Mouse (Mus musculus) left cerebral cortex, adult 2 months (tissue): Measurements from ENCODE around the gene Mup5. TPM values are rescaled to one million over a fixed set of nuclear protein-coding genes. Genes with fewer than 3 reads are reported as not detected.
"Not testable (repeated sequence)": the region's sequence is repeated elsewhere in the genome, so short reads cannot be mapped to it uniquely, and the experiment has no call there.

ENCODE experiments used
- DNase-seq, 2 experiments: peaks; one replicate each; pipeline ENCODE4 v3.0.0; 2021 to 2022; ENCODE audit warnings: low spot score in 2 of 2, mixed read lengths in 1 of 2; ENCODE audit errors: extremely low spot score in 1 of 2
- H3K27ac ChIP-seq: fragments of 200-600 bp; 2 replicates; pipeline ENCODE4 v1.8.1; 2022
- H3K4me3 ChIP-seq: fragments of 200-600 bp; 2 replicates; pipeline ENCODE4 v1.8.1; 2022
- CTCF ChIP-seq: fragments of 200-600 bp; IDR thresholded peaks from 2 replicates; pipeline ENCODE4 v1.8.1; 2022; ENCODE audit warnings: antibody characterized with exemption, mild to moderate bottlenecking, moderate library complexity
- intact Hi-C: fragments of 180-260 bp; cut with DNase I; formaldehyde crosslinking; loops from one replicate; pipeline ENCODE4 v1.15.1; 2025
- long read RNA-seq, 2 experiments: library from polyadenylated mRNA; stranded (forward); transcript quantifications; one replicate each; pipeline ENCODE4 v2.0.0; 2021; ENCODE audit warnings: borderline mapping rate in 2 of 2
- total RNA-seq, 2 experiments: library from RNA; stranded (reverse); gene quantifications; 2 replicates each; pipeline ENCODE4 v1.2.3; 2021

Gene Mup5
- total RNA-seq = under 1 TPM; 0.63 to 0.77 TPM
- long read RNA-seq, experiment 1 = 0 reads
- long read RNA-seq, experiment 2 = 0 reads

- H3K27ac ChIP-seq = peak within 1 kb of the TSS; percentile 64
Measured at GRCm38 (mm10) chr4:61834952-61835708, at the start of gene Mup5. Mup5 (minus strand) TSS chr4:61835233.

GRCm38 (mm10) chr4:61858160-61858559 lies 23.1 kb upstream of the Mup5 start:
- peak; percentile 75 for TF ChIP-seq CTCF
- no peak overlapping the region for H3K4me3 ChIP-seq
- H3K27ac ChIP-seq = no peak overlapping the region
- intact Hi-C loops = no loop called here
- DNase-seq = peak in 1 of 2 experiments; percentile 34

More at GRCm38 (mm10) chr4:61834952-61835708, at the start of gene Mup5:
- no peak for TF ChIP-seq CTCF
- intact Hi-C loops = no loop called here
- DNase-seq = no peak
- H3K4me3 ChIP-seq = no peak within 1 kb of the TSS

- intact Hi-C loops = no loop called here
- Histone ChIP-seq H3K4me3 (no peak overlapping the region), H3K27ac (no peak overlapping the region)
- DNase-seq = no peak
- no peak for TF ChIP-seq CTCF
Measured at GRCm38 (mm10) chr4:61855831-61856698, 21.0 kb upstream of the Mup5 start.

GRCm38 (mm10) chr4:61855344-61855743 lies 20.3 kb upstream of the Mup5 start:
- no peak for TF ChIP-seq CTCF

GRCm38 (mm10) chr4:61844758-61845455 lies 9.9 kb upstream of the Mup5 start:
- no peak for DNase-seq
- Histone ChIP-seq H3K4me3 (no peak overlapping the region), H3K27ac (no peak overlapping the region)
- no peak for TF ChIP-seq CTCF
- intact Hi-C loops = no loop called here

More at GRCm38 (mm10) chr4:61855344-61855743, 20.3 kb upstream of the Mup5 start:
- intact Hi-C loops = no loop called here
- DNase-seq = no peak
- Histone ChIP-seq H3K4me3 (no peak overlapping the region), H3K27ac (no peak overlapping the region)

- no peak for TF ChIP-seq CTCF
- H3K4me3 ChIP-seq = no peak overlapping the region
- no peak for DNase-seq
- no peak overlapping the region for H3K27ac ChIP-seq
- intact Hi-C loops = no loop called here
Measured at GRCm38 (mm10) chr4:61829211-61829610, 5.8 kb downstream of the Mup5 start.

- H3K4me3 ChIP-seq = no peak overlapping the region
Measured at GRCm38 (mm10) chr4:61823185-61823584, 11.8 kb downstream of the Mup5 start.

GRCm38 (mm10) chr4:61822541-61822940 lies 12.5 kb downstream of the Mup5 start:
- intact Hi-C loops, DNase-seq: not testable (repeated sequence)

More at GRCm38 (mm10) chr4:61823185-61823584, 11.8 kb downstream of the Mup5 start:
- DNase-seq = no peak
- intact Hi-C loops = no loop called here
- no peak for TF ChIP-seq CTCF
- H3K27ac ChIP-seq = no peak overlapping the region

GRCm38 (mm10) chr4:61815602-61816001 lies 19.4 kb downstream of the Mup5 start:
- intact Hi-C loops = no loop called here
- Histone ChIP-seq H3K27ac (no peak overlapping the region), H3K4me3 (no peak overlapping the region)
- no peak for DNase-seq
- TF ChIP-seq CTCF = no peak

More at GRCm38 (mm10) chr4:61822541-61822940, 12.5 kb downstream of the Mup5 start:
- not testable (repeated sequence) for H3K27ac ChIP-seq, H3K4me3 ChIP-seq

- Histone ChIP-seq H3K4me3 (no peak overlapping the region), H3K27ac (no peak overlapping the region)
- TF ChIP-seq CTCF = no peak
- intact Hi-C loops = loop anchor here (5.0 kb wide), 1 partner anchor 1881 kb away; no protein-coding TSS in a partner anchor
- DNase-seq = no peak
Measured at GRCm38 (mm10) chr4:61813435-61813834, 21.6 kb downstream of the Mup5 start.

GRCm38 (mm10) chr4:61811193-61811592 lies 23.8 kb downstream of the Mup5 start:
- DNase-seq = peak; percentile 20 to 56
- intact Hi-C loops = loop anchor here (5.0 kb wide), 1 partner anchor 1879 kb away; no protein-coding TSS in a partner anchor
- not testable (repeated sequence) for H3K27ac ChIP-seq, H3K4me3 ChIP-seq
- TF ChIP-seq CTCF = peak; percentile 91

GRCm38 (mm10) chr4:61808926-61809325 lies 26.1 kb downstream of the Mup5 start:
- H3K4me3 ChIP-seq, intact Hi-C loops, H3K27ac ChIP-seq, DNase-seq: not testable (repeated sequence)

GRCm38 (mm10) chr4:61789699-61790098 lies 45.3 kb downstream of the Mup5 start:
- H3K27ac ChIP-seq, DNase-seq, intact Hi-C loops, H3K4me3 ChIP-seq: not testable (repeated sequence)

GRCm38 (mm10) chr4:61784231-61784630 lies 50.8 kb downstream of the Mup5 start:
- intact Hi-C loops, DNase-seq: not testable (repeated sequence)

GRCm38 (mm10) chr4:61782169-61782568 lies 52.9 kb downstream of the Mup5 start, which contains the start of gene Mup19:
Mup19 (minus strand) TSS chr4:61782269.
- intact Hi-C loops, DNase-seq: not testable (repeated sequence)

More at GRCm38 (mm10) chr4:61784231-61784630, 50.8 kb downstream of the Mup5 start:
- H3K27ac ChIP-seq, H3K4me3 ChIP-seq: not testable (repeated sequence)

More at GRCm38 (mm10) chr4:61782169-61782568, 52.9 kb downstream of the Mup5 start, which contains the start of gene Mup19:
- H3K27ac ChIP-seq, H3K4me3 ChIP-seq: not testable (repeated sequence)
